Mouse (Mus musculus): ENCODE measurements around the gene Eif2b5. TPM values are rescaled to one million over a fixed set of nuclear protein-coding genes. Genes with fewer than 3 reads are reported as not detected.
A peak's percentile ranks its signal among the peaks of the same experiment; 100 is the strongest.

The Eif2b5 gene
- polyA plus RNA-seq, 1 experiment from 2014 or later = 93.7 TPM

DNA sequence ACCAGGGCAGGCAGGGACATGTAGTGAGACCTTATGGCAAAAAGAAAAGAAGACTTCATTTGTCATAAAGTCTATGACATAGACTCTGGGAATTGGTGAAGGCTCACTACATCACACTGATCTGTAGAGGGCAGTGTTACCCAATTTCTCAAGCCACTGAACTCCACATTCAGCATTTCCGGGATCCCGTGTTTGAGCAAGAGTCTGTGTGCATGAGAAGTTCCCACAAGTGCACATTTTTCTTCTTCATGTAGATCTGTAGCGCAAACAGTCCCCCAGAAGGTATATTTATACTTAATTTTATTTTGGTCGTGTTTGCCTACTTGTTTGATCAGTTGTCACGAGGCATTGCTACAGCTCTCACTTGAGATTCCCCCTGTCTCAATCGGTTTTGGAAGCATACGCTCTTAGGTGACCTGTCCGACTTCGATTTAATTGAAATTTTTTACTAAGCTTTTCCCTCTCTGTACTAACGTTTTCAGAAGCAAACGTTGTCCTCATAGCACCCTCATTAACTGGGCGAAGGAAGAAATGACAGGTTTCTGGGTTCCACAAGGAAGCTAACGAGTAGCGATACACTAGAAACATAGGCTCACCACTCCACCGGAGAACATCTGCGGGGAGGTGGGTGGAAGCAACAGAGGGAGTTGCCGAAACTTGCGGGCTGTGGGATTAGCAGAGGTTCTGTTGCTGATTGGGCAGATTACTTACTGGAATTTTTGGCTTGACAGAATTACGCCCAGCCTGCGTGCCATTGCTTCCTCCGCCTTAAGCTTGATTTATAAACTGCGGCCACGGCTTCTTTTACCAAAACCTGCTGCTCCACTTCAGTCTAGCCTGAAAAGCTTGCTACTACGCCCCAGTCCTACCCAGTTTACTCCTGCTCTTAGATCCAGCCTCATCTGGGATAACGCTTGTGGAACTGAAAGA, 1.7 kb upstream of the Eif2b5 start:
- Histone ChIP-seq H3K27ac (ENCODE audit: low read length) (peak overlapping the region; percentile 37; the same call in 1 of the 2 replicates), H3K4me1 (ENCODE audit: control insufficient read depth, insufficient read depth, low read length) (peaks cover 12% of the 10 kb centered on the region; the same call in 1 of the 2 replicates), H3K36me3 (ENCODE audit: control insufficient read depth, insufficient read depth, low read length) (peaks cover 11% of the 10 kb centered on the region), H3K27me3 (replicated peaks; ENCODE audit: control insufficient read depth, insufficient read depth, low read length) (no peaks in the 10 kb centered on the region), H3K9ac (ENCODE audit: low read depth, low read length) (peak overlapping the region; percentile 61; the same call in 1 of the 2 replicates), H3K9me3 (ENCODE audit: control insufficient read depth, low read length) (no peaks in the 10 kb centered on the region), H3K4me3 (ENCODE audit: low read length) (peak overlapping the region; percentile 42), H3K4me2 (ENCODE audit: low read depth, low read length) (peak overlapping the region; percentile 76)
- WGBS = 26% methylated on average over 25 of the region's 25 CpGs
- peak; percentile 39; the same call in 1 of the 2 replicates for ATAC-seq

GRCm38 (mm10) chr16:20497980-20498676, 489 bp upstream of the Eif2b5 start:
- H3K4me3 ChIP-seq (ENCODE audit: low read length) = peak overlapping the region; percentile 68
- H3K9ac ChIP-seq (ENCODE audit: low read depth, low read length) = peak overlapping the region; percentile 82
- no peaks in the 10 kb centered on the region for H3K27me3 ChIP-seq (replicated peaks; ENCODE audit: control insufficient read depth, insufficient read depth, low read length)
- WGBS = 9% methylated on average over 16 of the region's 16 CpGs
- peak overlapping the region; percentile 53 for H3K27ac ChIP-seq (ENCODE audit: low read length)
- H3K36me3 ChIP-seq (ENCODE audit: control insufficient read depth, insufficient read depth, low read length) = peaks cover 20% of the 10 kb centered on the region
- peak; percentile 4 for ATAC-seq
- no peaks in the 10 kb centered on the region for H3K9me3 ChIP-seq (ENCODE audit: control insufficient read depth, low read length)
- peaks cover 12% of the 10 kb centered on the region; the same call in 1 of the 2 replicates for H3K4me1 ChIP-seq (ENCODE audit: control insufficient read depth, insufficient read depth, low read length)
- H3K4me2 ChIP-seq (ENCODE audit: low read depth, low read length) = peak overlapping the region; percentile 66

DNA sequence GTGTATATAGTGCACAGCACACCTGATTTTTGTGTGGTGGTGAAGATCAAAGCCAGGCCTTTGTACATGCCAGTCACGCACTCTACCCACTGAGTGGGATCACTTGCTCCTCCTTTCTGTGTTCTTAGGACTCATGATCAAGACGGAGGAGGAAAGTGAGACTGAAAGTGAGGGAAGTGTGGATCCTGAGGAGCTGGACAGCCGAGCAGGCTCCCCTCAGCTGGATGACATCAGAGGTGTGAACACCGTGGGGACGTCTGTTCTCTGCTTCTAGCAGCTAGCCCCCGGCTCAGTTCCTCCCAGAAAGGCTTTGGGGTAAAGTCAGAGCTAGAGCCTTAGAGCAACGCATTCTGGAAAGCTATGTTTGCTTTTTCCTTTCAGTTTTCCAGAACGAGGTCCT, 7.4 kb downstream of the Eif2b5 start:
- Histone ChIP-seq H3K4me1 (ENCODE audit: control insufficient read depth, insufficient read depth, low read length) (no peaks in the 10 kb centered on the region), H3K4me2 (ENCODE audit: low read depth, low read length) (no peak overlapping the region), H3K36me3 (ENCODE audit: control insufficient read depth, insufficient read depth, low read length) (peaks cover 60% of the 10 kb centered on the region), H3K27me3 (replicated peaks; ENCODE audit: control insufficient read depth, insufficient read depth, low read length) (no peaks in the 10 kb centered on the region), H3K4me3 (ENCODE audit: low read length) (no peak overlapping the region), H3K9ac (ENCODE audit: low read depth, low read length) (no peak overlapping the region), H3K9me3 (ENCODE audit: control insufficient read depth, low read length) (no peaks in the 10 kb centered on the region), H3K27ac (ENCODE audit: low read length) (no peak overlapping the region)
- 90% methylated on average over 8 of the region's 8 CpGs for WGBS
- ATAC-seq = no peak

DNA sequence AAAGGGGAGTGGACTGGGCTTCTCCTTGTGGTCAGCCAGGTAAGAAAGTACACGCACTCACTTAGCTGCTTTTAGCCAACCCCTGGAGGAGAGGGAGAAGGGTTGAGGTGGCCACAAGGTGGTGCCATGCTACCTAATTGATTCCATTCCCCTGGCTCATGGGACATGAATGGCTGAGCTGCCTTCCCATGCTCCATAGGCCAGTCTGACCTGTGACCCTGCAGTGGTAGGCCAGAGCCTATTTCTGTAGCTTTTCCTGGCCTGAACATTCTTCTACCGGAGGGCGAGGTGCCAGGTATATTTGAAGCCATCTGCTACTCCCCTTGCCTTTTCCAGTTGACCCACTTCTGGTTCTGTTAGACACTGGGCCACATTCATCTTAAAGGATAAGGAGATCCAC, 10.7 kb downstream of the Eif2b5 start:
- H3K4me3 ChIP-seq (ENCODE audit: low read length) = no peak overlapping the region
- peak; percentile 70 for ATAC-seq
- H3K9ac ChIP-seq (ENCODE audit: low read depth, low read length) = no peak overlapping the region
- H3K9me3 ChIP-seq (ENCODE audit: control insufficient read depth, low read length) = no peaks in the 10 kb centered on the region
- peaks cover 40% of the 10 kb centered on the region; the same call in 1 of the 2 replicates for H3K36me3 ChIP-seq (ENCODE audit: control insufficient read depth, insufficient read depth, low read length)
- WGBS = 78% methylated on average over 3 of the region's 3 CpGs
- no peak overlapping the region for H3K27ac ChIP-seq (ENCODE audit: low read length)
- no peaks in the 10 kb centered on the region for H3K27me3 ChIP-seq (replicated peaks; ENCODE audit: control insufficient read depth, insufficient read depth, low read length)
- no peaks in the 10 kb centered on the region for H3K4me1 ChIP-seq (ENCODE audit: control insufficient read depth, insufficient read depth, low read length)
- H3K4me2 ChIP-seq (ENCODE audit: low read depth, low read length) = no peak overlapping the region

GRCm38 (mm10) chr16:20511277-20511847, 12.7 kb downstream of the Eif2b5 start:
- Histone ChIP-seq H3K36me3 (ENCODE audit: control insufficient read depth, insufficient read depth, low read length) (peaks cover 33% of the 10 kb centered on the region; the same call in 1 of the 2 replicates), H3K4me3 (ENCODE audit: low read length) (no peak overlapping the region), H3K27me3 (replicated peaks; ENCODE audit: control insufficient read depth, insufficient read depth, low read length) (no peaks in the 10 kb centered on the region), H3K9ac (ENCODE audit: low read depth, low read length) (no peak overlapping the region), H3K27ac (ENCODE audit: low read length) (no peak overlapping the region), H3K9me3 (ENCODE audit: control insufficient read depth, low read length) (no peaks in the 10 kb centered on the region), H3K4me1 (ENCODE audit: control insufficient read depth, insufficient read depth, low read length) (0 out of 2 replicates have a peak, but pooled peaks cover 2% of the 10 kb centered on the region), H3K4me2 (ENCODE audit: low read depth, low read length) (no peak overlapping the region)
- WGBS = 89% methylated on average over 7 of the region's 7 CpGs
- no peak for ATAC-seq

DNA sequence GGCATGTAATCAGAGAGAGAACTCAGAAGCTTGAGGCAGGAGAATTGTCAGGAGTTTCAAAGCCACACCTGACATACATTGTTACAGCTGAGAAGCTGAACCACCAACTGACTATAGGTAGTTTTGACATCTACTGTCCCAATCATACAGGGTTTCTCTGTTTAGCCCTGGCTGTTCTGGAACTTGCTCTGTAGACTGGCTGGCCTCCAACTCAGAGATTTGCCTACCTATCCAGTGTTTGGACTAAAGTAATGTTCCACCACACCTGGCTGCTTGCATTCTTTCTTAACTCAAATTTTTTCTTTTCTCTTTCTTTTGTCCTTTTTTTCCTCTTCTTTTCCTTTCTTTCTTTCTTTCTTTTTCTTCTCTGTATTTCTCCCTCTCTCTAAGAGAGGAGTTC, 17.4 kb downstream of the Eif2b5 start:
- Histone ChIP-seq H3K27me3 (replicated peaks; ENCODE audit: control insufficient read depth, insufficient read depth, low read length) (no peaks in the 10 kb centered on the region), H3K9ac (ENCODE audit: low read depth, low read length) (peak overlapping the region; percentile 93), H3K4me2 (ENCODE audit: low read depth, low read length) (peak overlapping the region; percentile 63), H3K4me1 (ENCODE audit: control insufficient read depth, insufficient read depth, low read length) (peaks cover 16% of the 10 kb centered on the region), H3K4me3 (ENCODE audit: low read length) (peak overlapping the region; percentile 90), H3K9me3 (ENCODE audit: control insufficient read depth, low read length) (no peaks in the 10 kb centered on the region), H3K36me3 (ENCODE audit: control insufficient read depth, insufficient read depth, low read length) (0 out of 2 replicates have a peak, but pooled peaks cover 2% of the 10 kb centered on the region), H3K27ac (ENCODE audit: low read length) (peak overlapping the region; percentile 62)
- no peak for ATAC-seq

GRCm38 (mm10) chr16:20516726-20517201, 18.1 kb downstream of the Eif2b5 start, which contains the start of gene Dvl3:
Gene Dvl3 (plus strand): TSS chr16:20516982.
- under 1% methylated on average over 43 of the region's 55 CpGs for WGBS

GRCm38 (mm10) chr16:20517216-20517615, 18.6 kb downstream of the Eif2b5 start:
- Histone ChIP-seq H3K36me3 (ENCODE audit: control insufficient read depth, insufficient read depth, low read length) (no peaks in the 10 kb centered on the region; the same call in 1 of the 2 replicates), H3K4me1 (ENCODE audit: control insufficient read depth, insufficient read depth, low read length) (peaks cover 16% of the 10 kb centered on the region), H3K9me3 (ENCODE audit: control insufficient read depth, low read length) (no peaks in the 10 kb centered on the region), H3K27ac (ENCODE audit: low read length) (peak overlapping the region; percentile 88), H3K9ac (ENCODE audit: low read depth, low read length) (peak overlapping the region; percentile 93), H3K4me2 (ENCODE audit: low read depth, low read length) (peak overlapping the region; percentile 83), H3K4me3 (ENCODE audit: low read length) (peak overlapping the region; percentile 90), H3K27me3 (replicated peaks; ENCODE audit: control insufficient read depth, insufficient read depth, low read length) (no peaks in the 10 kb centered on the region)
- ATAC-seq = peak; percentile 41
- WGBS = 0% methylated on average over 26 of the region's 26 CpGs

More at GRCm38 (mm10) chr16:20516726-20517201, 18.1 kb downstream of the Eif2b5 start, which contains the start of gene Dvl3:
- H3K9me3 ChIP-seq (ENCODE audit: control insufficient read depth, low read length) = no peaks in the 10 kb centered on the region
- H3K4me2 ChIP-seq (ENCODE audit: low read depth, low read length) = peak within 1 kb of the TSS; percentile 83
- H3K4me1 ChIP-seq (ENCODE audit: control insufficient read depth, insufficient read depth, low read length) = peaks cover 16% of the 10 kb centered on the region
- peak within 1 kb of the TSS; percentile 93 for H3K9ac ChIP-seq (ENCODE audit: low read depth, low read length)
- H3K27ac ChIP-seq (ENCODE audit: low read length) = peak within 1 kb of the TSS; percentile 88
- peak within 1 kb of the TSS; percentile 90 for H3K4me3 ChIP-seq (ENCODE audit: low read length)
- no peaks in the 10 kb centered on the region for H3K27me3 ChIP-seq (replicated peaks; ENCODE audit: control insufficient read depth, insufficient read depth, low read length)
- ATAC-seq = peak; percentile 98
- H3K36me3 ChIP-seq (ENCODE audit: control insufficient read depth, insufficient read depth, low read length) = no peaks in the 10 kb centered on the region
